Mouse (Mus musculus) heart, postnatal 0 days (tissue): Measurements from ENCODE around the gene Pard3b. TPM values are rescaled to one million over a fixed set of nuclear protein-coding genes. Genes with fewer than 3 reads are reported as not detected.

Experiments
- ATAC-seq: fragments of 200-750 bp; cut with Nextera tagmentation; 2 replicates; pipeline ENCODE4 v1.8.0; 2017; ENCODE audit warnings: low read depth, moderate number of reproducible peaks, moderate library complexity; ENCODE audit not compliant: insufficient read depth
- DNase-seq: peaks from one replicate; pipeline ENCODE4 v3.0.0-alpha.2; 2016; ENCODE audit warnings: low spot score
- H3K27ac ChIP-seq: fragments of 300-500 bp; sonication (generic); 2 replicates; pipeline ENCODE4 v1.5.1; 2014; ENCODE audit warnings: low read depth, mild to moderate bottlenecking
- H3K27me3 ChIP-seq: fragments of 300-500 bp; sonication (generic); 2 replicates; pipeline ENCODE4 v1.6.1; 2014; ENCODE audit warnings: low read length, mixed read lengths; ENCODE audit not compliant: control insufficient read depth, insufficient read depth
- H3K36me3 ChIP-seq: fragments of 300-500 bp; sonication (generic); replicated peaks from 2 replicates; pipeline ENCODE4 v1.6.1; 2014; ENCODE audit warnings: low read length, mixed read lengths; ENCODE audit not compliant: control insufficient read depth, insufficient read depth
- H3K4me1 ChIP-seq: fragments of 300-500 bp; sonication (generic); 2 replicates; pipeline ENCODE4 v1.6.1; 2014; ENCODE audit warnings: antibody characterized with exemption; ENCODE audit not compliant: control insufficient read depth, insufficient read depth
- H3K4me2 ChIP-seq: fragments of 300-500 bp; sonication (generic); 2 replicates; pipeline ENCODE4 v1.6.1; 2014; ENCODE audit warnings: low read depth, mild to moderate bottlenecking, low read length, moderate library complexity
- H3K4me3 ChIP-seq: fragments of 300-500 bp; sonication (generic); 2 replicates; pipeline ENCODE4 v1.5.1; 2014; ENCODE audit warnings: low read depth, low read length
- H3K9ac ChIP-seq: fragments of 300-500 bp; sonication (generic); replicated peaks from 2 replicates; pipeline ENCODE4 v1.6.1; 2014; ENCODE audit warnings: low read depth, low read length, mixed read lengths
- H3K9me3 ChIP-seq: fragments of 300-500 bp; sonication (generic); replicated peaks from 2 replicates; pipeline ENCODE4 v1.6.1; 2016; ENCODE audit warnings: low read length; ENCODE audit not compliant: control insufficient read depth
- CTCF ChIP-seq: IDR thresholded peaks from 2 replicates; pipeline ENCODE4 v1.5.1; 2016; ENCODE audit warnings: antibody characterized with exemption, control low read depth, low read depth
- EP300 ChIP-seq: IDR thresholded peaks from 2 replicates; pipeline ENCODE4 v1.6.1; 2016; ENCODE audit warnings: antibody characterized with exemption, low read depth
- WGBS: fragments of 180-500 bp; shearing (Covaris S2); extraction: QIAGEN DNeasy Blood & Tissue Kit; methylation state at CpG from one replicate; pipeline ENCODE4 v1.1.7; 2014; 5-methylcytosine and 5-hydroxymethylcytosine counted together
- polyA plus RNA-seq: library from polyadenylated mRNA; unstranded; fragments of >200 nt; fragmentation: Nextera tagmentation; extraction: Ambion mirVana; gene quantifications from 2 replicates; pipeline ENCODE4 v1.2.1, GENCODE M21; 2015
- total RNA-seq: library from RNA; depleted of rRNA; stranded (reverse); fragments of >200 nt; gene quantifications from 2 replicates; pipeline ENCODE4 v1.2.3, GENCODE M21; 2014; ENCODE audit warnings: low replicate concordance

Gene Pard3b
- total and polyA plus RNA-seq, 2 experiments from 2014 or later: 8.4 to 8.9 TPM

DNA sequence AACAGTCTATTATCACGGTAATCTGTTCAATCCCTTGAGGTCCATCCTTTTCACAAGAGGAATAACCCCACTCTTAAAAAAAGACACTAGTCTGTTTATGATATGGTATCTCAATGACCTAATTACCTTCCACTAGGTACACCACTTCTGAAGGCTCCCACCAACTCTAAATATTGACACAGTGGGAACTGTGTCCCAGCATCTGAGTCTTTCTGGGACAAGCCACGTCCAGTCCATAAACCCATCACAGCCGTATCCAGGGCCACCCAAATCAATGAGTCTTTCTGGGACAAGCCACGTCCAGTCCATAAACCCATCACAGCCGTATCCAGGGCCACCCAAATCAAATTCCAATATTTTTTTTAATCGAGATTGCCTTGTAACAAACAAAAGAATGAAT lies 792.4 kb downstream of the Pard3b start:
- no peak for TF ChIP-seq EP300
- TF ChIP-seq CTCF: no peak
- H3K9ac ChIP-seq: no peak overlapping the region
- no peak overlapping the region for H3K4me2 ChIP-seq
- no peaks in the 10 kb centered on the region for H3K4me1 ChIP-seq
- H3K36me3 ChIP-seq: no peaks in the 10 kb centered on the region
- ATAC-seq (no peak), DNase-seq (no peak)
- no peak overlapping the region for H3K4me3 ChIP-seq
- no peak overlapping the region for H3K27ac ChIP-seq
- no peaks in the 10 kb centered on the region for H3K9me3 ChIP-seq
- WGBS: 85% methylated on average over 6 of the region's 6 CpGs
- no peaks in the 10 kb centered on the region for H3K27me3 ChIP-seq

GRCm38 (mm10) chr1:62433891-62434290 lies 795.3 kb downstream of the Pard3b start:
- DNase-seq: no peak
- no peak for TF ChIP-seq EP300
- no peak for TF ChIP-seq CTCF
- H3K4me1 ChIP-seq: no peaks in the 10 kb centered on the region
- H3K27me3 ChIP-seq: no peaks in the 10 kb centered on the region
- no peak for ATAC-seq
- H3K36me3 ChIP-seq: no peaks in the 10 kb centered on the region
- WGBS: 41% methylated on average over 5 of the region's 5 CpGs
- no peak overlapping the region for H3K4me3 ChIP-seq
- H3K9ac ChIP-seq: no peak overlapping the region
- no peak overlapping the region for H3K27ac ChIP-seq
- H3K9me3 ChIP-seq: no peaks in the 10 kb centered on the region
- no peak overlapping the region for H3K4me2 ChIP-seq

DNA sequence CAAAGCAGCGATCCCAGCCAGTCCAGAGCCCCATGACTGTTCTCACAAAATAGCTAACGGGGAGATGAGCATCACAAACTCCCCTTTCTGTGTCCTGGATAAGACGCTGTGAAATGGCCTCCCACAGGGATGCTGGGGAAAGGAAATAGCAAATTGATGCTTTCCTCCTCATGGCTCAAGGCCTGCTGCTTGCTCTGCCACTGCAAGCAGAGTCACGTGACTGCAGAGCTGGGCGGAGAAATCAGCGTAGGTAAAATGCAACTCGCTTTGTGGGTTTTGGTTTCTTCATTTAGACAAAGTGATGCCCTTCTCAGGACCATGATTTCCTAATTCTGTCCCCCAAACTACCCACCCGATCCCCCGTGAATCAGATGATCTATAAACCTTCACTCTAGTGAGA lies 797.2 kb downstream of the Pard3b start:
- ATAC-seq (no peak), DNase-seq (no peak)
- H3K36me3 ChIP-seq: no peaks in the 10 kb centered on the region
- 73% methylated on average over 9 of the region's 9 CpGs for WGBS
- no peaks in the 10 kb centered on the region for H3K27me3 ChIP-seq
- no peak overlapping the region for H3K9ac ChIP-seq
- H3K4me3 ChIP-seq: no peak overlapping the region
- no peak overlapping the region for H3K4me2 ChIP-seq
- no peaks in the 10 kb centered on the region for H3K4me1 ChIP-seq
- no peaks in the 10 kb centered on the region for H3K9me3 ChIP-seq
- TF ChIP-seq EP300: no peak
- TF ChIP-seq CTCF: no peak
- H3K27ac ChIP-seq: no peak overlapping the region

- Histone ChIP-seq H3K4me3 (no peak overlapping the region), H3K36me3 (no peaks in the 10 kb centered on the region), H3K4me1 (no peaks in the 10 kb centered on the region), H3K9ac (no peak overlapping the region), H3K27ac (no peak overlapping the region), H3K4me2 (no peak overlapping the region), H3K9me3 (no peaks in the 10 kb centered on the region), H3K27me3 (no peaks in the 10 kb centered on the region)
- DNase-seq (no peak), ATAC-seq (no peak)
- TF ChIP-seq CTCF: no peak
- TF ChIP-seq EP300: no peak
- 65% methylated on average over 3 of the region's 3 CpGs for WGBS
These were observed 797.7 kb downstream of the Pard3b start for GRCm38 (mm10) chr1:62436304-62436703.

GRCm38 (mm10) chr1:62437493-62437892 lies 798.9 kb downstream of the Pard3b start:
- no peak for ATAC-seq
- Histone ChIP-seq H3K4me1 (no peaks in the 10 kb centered on the region), H3K27ac (no peak overlapping the region; the same call in 1 of the 2 replicates), H3K27me3 (no peaks in the 10 kb centered on the region), H3K9me3 (no peaks in the 10 kb centered on the region), H3K4me3 (no peak overlapping the region), H3K36me3 (no peaks in the 10 kb centered on the region), H3K9ac (no peak overlapping the region), H3K4me2 (no peak overlapping the region)
- TF ChIP-seq EP300: no peak
- TF ChIP-seq CTCF: no peak
- DNase-seq: no peak
- WGBS: 47% methylated on average over 3 of the region's 3 CpGs

DNA sequence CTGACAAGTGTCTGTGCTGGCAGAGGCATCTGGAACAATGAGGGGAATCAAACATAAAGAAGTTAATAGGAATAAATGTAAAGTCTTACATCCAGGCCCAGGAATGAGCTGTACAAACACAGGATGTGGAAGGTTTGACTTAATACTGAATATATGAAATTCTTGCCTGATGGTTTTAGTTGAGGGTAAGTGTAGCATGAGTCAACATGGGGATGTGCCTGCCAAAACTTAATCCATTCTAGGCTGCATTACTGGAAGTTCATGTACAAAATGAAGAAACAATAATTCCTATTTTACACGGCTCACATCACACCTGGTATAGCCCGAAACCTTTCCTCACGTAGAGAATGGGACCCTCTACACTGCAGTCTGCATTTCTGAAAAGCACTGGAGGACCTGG lies 805.8 kb downstream of the Pard3b start:
- no peak overlapping the region for H3K9ac ChIP-seq
- DNase-seq: no peak
- no peak overlapping the region for H3K4me3 ChIP-seq
- ATAC-seq: no peak
- TF ChIP-seq CTCF (no peak), EP300 (no peak)
- WGBS: 86% methylated on average over 3 of the region's 3 CpGs
- no peaks in the 10 kb centered on the region for H3K9me3 ChIP-seq
- no peaks in the 10 kb centered on the region for H3K36me3 ChIP-seq
- H3K4me2 ChIP-seq: no peak overlapping the region
- H3K27me3 ChIP-seq: no peaks in the 10 kb centered on the region
- H3K4me1 ChIP-seq: no peaks in the 10 kb centered on the region
- no peak overlapping the region for H3K27ac ChIP-seq
